Mouse (Mus musculus) spleen, adult 2 months (tissue): ENCODE measurements around the gene Fam3c.

Experiments used
- CTCF ChIP-seq: fragments of 200-500 bp; IDR thresholded peaks from 2 replicates; pipeline ENCODE4 v1.5.1; 2011; ENCODE audit warnings: mild to moderate bottlenecking, inconsistent platforms; ENCODE audit not compliant: insufficient read depth, insufficient read length, insufficient replicate concordance; ENCODE audit errors: extremely low read depth
- POLR2A ChIP-seq: fragments of 200-500 bp; IDR thresholded peaks from 2 replicates; pipeline ENCODE4 v1.6.1; 2011; ENCODE audit warnings: low read depth, low read length, inconsistent platforms

DNA sequence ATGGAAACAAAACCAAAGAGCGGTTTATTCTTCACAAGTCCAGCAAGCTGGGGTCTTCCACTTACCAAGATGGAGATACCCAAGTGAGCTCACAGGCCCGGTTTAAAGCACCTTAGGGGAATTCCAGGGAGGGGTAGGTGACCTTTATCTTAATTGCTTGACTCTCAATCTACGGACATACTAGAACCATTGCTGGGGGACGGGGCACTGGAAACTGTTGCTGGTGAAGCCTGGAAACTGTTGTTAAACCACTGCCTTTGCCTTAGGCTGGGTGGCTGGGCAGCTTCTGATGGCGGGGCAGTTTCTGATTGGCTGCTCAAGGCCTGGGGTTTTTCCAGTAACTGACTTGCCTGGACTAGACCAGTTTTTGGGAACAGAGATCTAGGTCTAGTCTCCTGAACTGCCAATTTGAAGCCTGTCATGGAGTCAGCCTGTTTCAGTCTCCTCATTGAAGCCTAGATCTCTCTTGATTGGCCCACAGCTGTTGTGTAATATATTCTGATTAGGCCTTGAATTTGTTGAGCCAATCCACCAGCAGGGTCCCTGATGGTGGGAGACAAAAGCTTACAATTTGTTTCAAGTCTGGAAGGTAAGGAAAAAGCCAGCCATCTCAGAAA is 29.3 kb upstream of the Fam3c start:
- TF ChIP-seq POLR2A (no peak), CTCF (no peak)
